Mouse (Mus musculus) cerebellum, adult 11 months (tissue): ENCODE results near the gene Timm50.

Source experiments
- DNase-seq: peaks from one replicate; pipeline ENCODE4 v3.0.0; 2022

Timm50 gene

GRCm38 (mm10) chr7:28321974-28322720 is 10.3 kb upstream of the Timm50 start:
- no peak for DNase-seq

DNA sequence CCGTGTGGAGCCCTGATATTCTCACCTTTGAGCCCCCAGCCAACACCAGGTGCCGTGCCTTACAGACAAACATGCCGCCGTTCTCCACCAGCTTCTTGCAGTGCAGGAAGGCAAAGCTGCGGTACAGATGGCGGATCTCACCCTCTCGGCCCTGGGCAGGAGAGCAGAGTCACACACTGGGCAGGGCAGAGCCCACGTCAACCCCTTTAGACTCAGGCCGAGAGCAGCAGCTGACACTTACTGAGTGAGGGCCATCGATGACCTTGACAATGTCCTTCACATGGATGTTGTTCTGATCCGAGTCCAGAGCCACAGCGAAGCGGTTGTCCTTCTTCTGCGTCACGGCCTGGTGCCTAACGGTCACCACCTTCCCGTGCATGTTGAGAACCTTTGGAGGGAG is 6.8 kb upstream of the Timm50 start:
- no peak for DNase-seq

DNA sequence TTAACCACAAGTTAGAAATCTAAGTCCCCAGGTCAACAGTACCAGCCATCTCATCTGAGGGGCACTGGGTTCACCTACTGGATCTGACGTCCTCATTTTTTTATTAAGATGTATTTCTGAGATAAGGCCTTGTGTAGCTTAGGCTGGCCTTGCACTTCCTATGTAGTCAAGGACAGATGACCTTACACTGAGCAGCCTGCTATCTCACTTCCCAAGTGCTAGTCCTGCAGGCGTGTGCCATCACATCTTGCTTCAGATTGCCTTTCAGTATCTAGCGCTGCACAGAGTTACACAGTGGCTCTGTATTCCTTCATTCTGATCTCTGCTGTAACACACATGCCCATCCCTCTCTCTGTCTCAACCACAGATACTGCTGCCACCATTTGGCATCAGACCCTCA is 6.2 kb upstream of the Timm50 start:
- no peak for DNase-seq

DNA sequence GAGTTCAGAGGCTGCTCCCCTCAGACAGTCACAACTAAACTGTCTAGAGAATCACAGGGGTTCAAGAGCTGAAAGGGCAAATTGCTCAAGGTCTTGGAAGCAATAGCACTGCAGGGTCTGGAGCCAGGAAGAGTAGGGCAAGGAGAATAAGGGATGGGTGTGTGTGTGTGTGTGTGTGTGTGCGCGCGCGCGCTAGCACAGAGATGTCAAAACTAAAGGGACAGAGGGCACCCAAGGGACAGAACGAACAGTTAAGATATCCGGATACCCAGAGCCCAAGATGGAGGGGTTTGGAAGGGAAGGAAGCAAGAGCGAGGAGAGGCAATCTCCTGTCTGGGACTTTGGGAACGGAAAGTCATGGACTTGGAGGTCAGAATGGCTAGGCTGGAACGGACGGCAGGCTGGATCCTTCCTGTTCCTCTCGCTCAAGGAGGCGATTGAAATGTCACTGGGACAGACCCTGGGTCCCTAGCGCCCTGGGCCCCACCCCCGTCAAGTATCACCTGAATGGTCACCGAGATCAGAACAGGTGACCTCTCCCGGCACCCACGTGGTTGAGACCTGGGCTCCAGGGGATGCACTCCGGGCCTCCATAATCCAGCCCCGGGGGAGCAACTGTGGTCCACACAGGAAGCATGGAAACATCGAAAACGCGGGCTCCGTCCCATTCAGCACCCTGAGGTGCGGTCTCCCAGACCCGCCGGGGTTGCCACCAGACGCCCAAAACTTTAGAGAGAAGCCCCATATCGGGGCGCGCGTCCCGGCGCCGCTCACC is 534 bp downstream of the Timm50 start:
- no peak for DNase-seq

GRCm38 (mm10) chr7:28309737-28310136 is 2.1 kb downstream of the Timm50 start:
- no peak for DNase-seq

GRCm38 (mm10) chr7:28306216-28306615 is 5.7 kb downstream of the Timm50 start:
- no peak for DNase-seq

DNA sequence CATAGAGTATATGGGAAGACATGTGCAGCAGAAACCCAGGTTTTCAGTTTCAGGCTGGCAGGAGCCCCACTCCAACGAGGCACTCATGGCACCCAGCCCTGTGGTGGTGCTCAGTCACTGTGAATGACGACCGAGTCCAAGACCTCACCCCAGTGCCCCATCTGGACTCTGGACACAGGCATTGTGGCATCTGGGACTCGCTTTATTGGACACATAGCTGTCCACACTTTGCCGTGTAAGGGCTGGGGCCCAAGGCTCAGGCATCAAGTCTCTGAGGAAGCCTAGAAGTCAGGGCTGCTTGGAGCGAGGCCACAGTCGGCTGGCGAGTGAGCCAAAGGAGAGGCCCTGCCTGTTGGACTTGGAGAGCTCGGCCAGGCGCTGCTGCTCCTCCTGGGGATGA is 6.2 kb downstream of the Timm50 start:
- DNase-seq, result no peak

DNA sequence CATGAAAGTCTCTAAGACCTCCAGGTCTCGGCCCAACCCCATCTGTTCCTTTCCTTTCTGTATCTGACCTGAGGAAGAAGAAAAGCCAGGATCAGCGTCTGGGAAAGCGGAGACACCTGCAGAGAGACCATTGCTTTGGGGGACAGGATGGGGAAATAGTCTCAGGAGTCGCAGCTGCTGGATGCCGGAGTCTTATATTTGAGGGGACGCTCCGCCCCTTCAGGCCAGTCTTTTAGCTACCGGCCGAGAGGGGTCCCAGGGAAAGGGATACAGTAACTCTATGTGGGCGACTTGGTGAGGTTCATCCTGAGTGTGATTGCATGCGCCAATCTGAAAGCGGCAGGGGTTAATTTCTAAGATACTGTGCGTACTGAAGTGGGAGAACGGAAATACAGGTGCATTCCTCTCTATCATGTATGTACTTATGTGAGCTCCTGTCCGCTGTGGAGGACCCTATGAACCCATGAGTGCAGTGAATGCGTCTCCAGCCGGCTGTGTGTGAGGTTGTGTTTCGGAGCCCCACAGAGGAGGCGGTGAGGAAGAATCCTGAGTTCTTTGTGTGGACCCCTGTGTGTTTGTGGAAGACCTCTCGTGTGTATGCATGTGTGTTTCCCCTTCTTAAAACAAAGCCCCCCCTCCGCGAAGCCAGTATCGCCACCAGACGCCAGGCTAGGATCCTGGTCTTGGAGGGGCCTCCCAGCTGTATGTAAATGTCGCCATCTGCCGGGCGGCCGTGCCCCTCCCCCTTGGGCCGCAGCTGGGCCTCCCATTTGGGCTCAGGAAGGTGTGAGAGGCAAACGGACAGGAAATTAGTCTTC is 10.0 kb downstream of the Timm50 start, which contains the start of gene Dll3:
Gene Dll3, minus strand, starts transcription at position 623 of the 818 bp plus-strand sequence.
- no peak for DNase-seq

- DNase-seq, result peak; percentile 46
These were observed 12.8 kb downstream of the Timm50 start for GRCm38 (mm10) chr7:28298837-28299625.

DNA sequence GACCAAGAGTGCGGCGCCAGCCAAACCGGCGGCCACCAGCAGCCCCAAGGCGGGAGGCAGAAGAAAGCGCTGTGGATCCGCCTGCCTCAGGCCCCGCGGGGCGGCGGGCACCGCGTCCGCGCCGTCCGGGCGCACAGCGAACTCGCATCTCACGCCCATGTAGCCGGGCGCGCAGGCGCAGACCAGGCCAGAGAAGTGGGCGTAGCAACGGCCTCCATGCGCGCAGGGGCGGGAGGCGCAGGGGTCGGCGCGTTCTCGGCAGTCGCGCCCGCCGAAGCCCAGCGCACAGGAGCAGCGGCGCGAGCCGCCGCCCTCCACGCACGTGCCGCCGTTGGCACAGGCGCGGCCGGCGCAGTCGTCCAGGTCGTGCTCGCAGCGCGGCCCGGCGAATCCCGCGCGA is 17.4 kb downstream of the Timm50 start:
- DNase-seq, result no peak

DNA sequence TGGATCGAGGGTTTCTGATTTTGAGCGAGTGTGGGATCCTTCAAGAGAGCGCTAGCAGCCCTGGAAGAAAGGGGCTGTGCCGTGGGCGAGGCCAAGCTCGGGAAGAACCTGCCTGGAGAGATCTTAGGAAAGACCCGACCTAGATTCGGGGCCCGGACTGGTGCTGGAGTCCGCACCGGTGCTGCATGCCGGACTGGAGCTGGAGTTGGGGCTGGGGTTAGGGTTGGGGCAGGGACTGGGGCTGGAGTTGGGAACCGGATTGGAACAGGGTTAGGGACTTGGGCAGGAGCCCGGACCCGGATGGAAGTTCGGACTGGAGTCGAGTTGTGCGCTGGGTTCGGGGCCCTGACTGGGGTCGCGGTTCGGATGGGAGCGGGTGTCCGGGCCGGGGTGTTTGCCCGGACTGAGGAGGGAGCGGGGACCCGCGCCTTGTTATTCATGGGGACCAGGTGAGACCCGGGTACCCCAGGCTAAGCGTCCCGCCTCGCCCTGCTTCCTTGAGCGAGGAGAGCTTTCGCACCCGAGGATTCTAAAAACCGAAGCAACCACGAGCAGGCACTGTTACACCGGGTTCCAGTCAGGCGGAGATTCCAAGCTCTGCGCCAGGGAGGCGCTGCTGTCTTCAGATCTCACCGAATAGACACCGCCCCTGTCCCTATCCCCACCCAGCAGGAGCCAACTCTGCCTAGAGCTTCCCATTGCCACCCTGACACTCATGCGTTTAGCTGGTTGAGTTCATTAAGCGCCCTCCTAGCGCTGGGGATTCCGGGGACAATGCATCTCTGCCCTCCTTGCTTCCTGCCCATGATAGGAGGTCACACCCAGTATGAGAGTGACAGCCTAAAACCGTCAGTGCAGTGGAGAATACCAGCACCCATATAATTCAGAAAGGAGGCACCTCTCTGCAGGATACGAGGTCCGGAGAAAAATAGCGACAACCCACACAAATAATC is 21.0 kb downstream of the Timm50 start, which contains the start of gene Selenov:
Gene Selenov, minus strand, starts transcription at position 549 of the 953 bp plus-strand sequence.
- no peak for DNase-seq

DNA sequence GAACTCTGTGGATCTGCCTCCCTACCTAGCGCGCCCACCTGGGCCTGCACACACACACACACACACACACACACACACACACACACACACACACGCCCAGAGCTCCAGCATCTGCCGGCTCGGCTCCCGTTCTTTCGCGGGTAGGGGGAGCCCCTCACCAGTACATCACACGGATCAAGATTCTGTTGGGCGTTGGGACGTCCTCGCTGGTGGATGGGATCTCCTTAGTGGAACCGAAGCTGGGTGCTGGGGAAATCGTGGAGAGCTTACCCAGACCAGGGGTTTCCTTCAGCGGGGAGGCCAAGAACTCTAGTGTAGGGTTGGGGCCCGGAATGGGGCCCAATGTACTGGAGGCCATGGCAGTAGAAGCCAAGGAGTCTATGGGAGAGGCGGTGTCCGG is 21.7 kb downstream of the Timm50 start:
- no peak for DNase-seq

- DNase-seq, result no peak
These were observed 31.2 kb downstream of the Timm50 start for GRCm38 (mm10) chr7:28280630-28281029.

DNA sequence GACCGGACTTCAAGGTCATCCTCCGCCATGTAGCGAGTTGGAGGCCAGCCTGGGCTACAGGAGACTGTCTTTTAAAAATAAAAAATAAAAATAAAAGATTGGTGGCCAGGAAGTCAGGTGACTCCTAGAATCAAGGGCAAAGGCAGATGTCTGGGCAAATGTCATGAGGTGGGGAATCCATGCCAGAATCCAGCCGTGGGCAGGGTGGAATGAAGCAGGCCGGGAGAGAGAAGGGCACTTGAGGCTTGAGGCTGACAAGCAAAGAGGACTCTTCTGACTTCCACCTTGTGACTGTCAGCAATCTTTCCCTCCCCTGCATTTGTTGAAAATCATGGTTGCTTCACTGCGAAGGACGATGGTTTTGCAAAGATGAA is 33.6 kb downstream of the Timm50 start:
- no peak for DNase-seq

DNA sequence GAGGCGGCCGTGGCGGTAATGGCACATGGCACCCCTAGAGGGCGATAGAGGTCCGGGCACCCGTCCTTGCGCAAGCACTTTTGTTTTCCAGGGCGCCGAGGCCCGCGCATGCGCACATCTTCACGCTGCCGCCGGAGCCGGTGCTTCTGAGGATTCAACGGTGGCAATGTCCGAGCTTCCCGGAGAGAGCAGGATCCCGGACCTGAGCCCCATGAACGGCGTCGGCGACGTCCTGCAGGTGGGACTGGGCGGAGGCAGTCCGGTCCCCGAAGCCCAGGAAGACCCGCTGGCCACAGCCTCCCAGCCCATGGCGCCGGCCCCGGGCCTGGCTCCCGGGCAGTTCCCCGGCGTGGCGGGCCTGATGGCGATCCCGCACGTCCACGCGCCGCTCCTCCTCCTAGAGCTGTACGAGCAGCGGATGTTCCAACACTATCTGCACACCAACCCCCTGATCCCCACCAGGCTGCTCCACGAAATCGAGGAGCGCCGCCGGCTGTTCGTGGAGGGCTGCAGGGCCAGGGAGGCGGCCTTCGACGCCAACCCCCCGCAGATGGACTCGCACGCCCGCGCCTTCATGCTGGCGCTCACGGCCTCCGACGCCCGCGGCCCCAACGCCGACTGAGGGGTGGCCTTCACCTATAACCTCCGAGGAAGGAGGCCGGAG is 34.1 kb downstream of the Timm50 start, which contains the start of gene Eid2b:
Gene Eid2b, plus strand, starts transcription at position 125 of the 664 bp plus-strand sequence.
- peak; percentile 97 for DNase-seq

DNA sequence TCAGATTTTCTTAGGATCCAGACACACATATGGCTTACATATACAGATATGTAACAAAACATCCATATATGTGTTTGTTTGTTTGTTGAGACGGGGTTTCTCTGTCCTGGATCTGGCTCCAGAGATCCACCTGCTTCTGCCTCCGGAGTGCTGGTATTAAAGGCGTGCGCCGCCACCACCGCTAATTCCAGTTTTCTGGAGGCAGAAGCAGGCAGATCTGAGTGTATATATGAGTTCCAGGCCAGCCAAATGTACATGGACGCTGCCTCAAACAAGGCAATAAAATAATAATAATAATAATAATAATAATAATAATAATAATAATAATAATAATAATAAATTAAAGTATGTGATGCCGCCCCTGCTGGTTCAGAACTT is 34.6 kb downstream of the Timm50 start:
- no peak for DNase-seq

- no peak for DNase-seq
These were observed 40.1 kb downstream of the Timm50 start for GRCm38 (mm10) chr7:28271761-28272160.

DNA sequence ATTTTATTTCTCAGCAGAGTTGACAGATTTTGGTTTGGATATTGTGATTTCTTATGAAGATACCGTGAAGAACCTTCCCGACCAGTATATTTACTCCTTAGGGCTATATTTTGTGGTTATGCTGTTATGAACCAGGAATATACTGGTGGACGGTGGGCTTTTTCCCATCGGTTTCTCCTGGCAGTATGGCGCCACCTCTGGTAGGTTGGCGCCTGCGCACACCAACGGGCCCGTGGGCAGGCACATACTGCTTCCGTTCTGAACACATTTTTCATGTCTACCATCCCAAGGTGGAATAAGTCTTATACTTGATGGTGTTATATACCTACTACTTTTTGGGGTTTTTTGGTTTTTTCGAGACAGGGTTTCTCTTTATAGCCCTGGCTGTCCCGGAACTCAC is 42.5 kb downstream of the Timm50 start:
- no peak for DNase-seq

- DNase-seq, result no peak
These were observed 43.3 kb downstream of the Timm50 start for GRCm38 (mm10) chr7:28268576-28268975.

GRCm38 (mm10) chr7:28268042-28268531 is 43.8 kb downstream of the Timm50 start:
- DNase-seq, result peak; percentile 57
